Mouse (Mus musculus) urinary bladder, postnatal 14 days (tissue): ENCODE results near the gene Xrcc3.

Experiments
- DNase-seq: peaks from one replicate; pipeline ENCODE4 v3.0.0; 2021; ENCODE audit warnings: low spot score

Xrcc3 gene

DNA sequence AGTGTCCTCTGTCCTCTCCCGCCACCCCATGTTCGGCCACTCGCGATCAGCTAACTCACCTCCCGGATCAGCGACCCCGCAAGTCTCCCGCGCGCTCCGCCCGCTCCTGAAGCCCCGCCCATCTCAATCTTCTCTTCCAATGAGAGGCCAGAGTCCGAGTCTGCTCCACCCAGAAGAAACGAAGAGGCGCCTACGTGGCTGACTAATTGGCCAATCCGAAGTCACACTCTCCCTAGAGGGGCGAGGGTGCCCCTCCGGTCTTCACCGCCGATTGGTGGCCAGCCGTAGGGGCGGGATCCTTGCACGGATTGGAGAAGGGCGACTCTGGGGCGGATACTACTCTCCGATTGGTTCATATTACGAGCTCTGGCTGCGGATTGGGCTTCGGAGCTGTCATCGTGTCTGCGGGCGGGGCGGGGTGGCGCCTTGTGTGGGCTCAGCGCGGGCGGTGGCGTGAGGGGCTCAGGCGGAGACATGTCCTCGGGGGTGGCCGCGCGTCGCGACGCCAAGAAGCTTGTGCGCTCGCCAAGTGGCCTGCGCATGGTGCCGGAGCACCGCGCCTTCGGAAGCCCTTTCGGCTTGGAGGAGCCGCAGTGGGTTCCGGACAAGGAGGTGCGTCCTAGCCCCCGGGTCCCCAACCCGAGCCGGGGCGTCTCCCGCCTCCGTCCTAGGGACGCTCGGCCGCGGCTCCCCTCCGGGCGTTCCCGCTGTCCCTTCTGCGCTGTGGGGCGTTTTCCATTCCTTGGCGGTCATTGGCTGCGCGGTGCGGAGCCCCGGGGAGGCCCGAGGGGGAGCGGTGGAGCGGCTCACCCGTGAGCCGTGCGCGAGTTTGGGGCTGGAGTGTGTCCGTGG is at the start of gene Xrcc3, which contains the start of gene Zfyve21:
Gene Xrcc3 (minus strand): TSS at position 108 of the 852 bp plus-strand sequence.
Gene Zfyve21 (plus strand): TSS at position 405 of the 852 bp plus-strand sequence.
- DNase-seq = peak; percentile 97

- no peak for DNase-seq
Measured at GRCm38 (mm10) chr12:111855448-111855847, 41.8 kb upstream of the Xrcc3 start.

DNA sequence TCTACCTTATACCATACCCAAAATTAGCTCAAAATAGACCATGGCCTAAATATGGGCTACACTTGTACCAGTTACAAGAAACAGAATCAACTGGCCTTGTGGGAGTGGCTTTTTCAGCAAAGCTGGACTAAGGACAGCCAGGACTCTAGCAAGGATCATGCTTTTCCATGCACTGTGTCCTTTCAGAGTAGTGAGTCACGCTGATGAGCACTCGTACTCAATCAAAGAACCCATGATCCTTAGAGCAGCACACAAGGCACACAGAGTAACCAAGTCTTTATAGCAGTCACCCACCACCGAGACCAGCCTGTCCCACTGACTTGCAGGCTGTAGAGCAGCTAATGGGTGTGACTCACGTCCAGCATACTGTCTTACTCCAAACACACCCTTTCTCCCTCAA is 39.9 kb upstream of the Xrcc3 start:
- DNase-seq = no peak

- peak; percentile 29 for DNase-seq
Measured at GRCm38 (mm10) chr12:111853011-111853436, 39.4 kb upstream of the Xrcc3 start.

DNA sequence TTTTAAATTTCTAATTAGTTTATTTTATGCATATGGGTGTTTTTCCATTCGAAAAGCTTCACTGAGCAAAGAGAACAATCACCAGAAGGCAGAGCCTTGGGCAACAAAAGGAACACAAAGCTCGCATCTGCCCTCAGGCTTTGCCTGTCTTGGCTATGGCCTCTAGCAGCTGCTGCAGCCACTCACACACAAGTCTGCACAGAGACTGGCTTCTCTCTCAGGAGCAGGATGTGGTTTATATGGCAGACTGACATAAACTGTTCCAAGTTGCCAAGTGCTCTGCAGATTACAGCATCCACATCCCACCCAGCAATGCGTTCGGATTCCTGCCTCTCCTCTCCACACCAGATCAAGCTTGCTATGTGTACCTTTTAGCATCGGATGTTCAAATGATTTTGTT is 38.1 kb upstream of the Xrcc3 start:
- DNase-seq = no peak

GRCm38 (mm10) chr12:111851235-111851634 is 37.6 kb upstream of the Xrcc3 start:
- no peak for DNase-seq

DNA sequence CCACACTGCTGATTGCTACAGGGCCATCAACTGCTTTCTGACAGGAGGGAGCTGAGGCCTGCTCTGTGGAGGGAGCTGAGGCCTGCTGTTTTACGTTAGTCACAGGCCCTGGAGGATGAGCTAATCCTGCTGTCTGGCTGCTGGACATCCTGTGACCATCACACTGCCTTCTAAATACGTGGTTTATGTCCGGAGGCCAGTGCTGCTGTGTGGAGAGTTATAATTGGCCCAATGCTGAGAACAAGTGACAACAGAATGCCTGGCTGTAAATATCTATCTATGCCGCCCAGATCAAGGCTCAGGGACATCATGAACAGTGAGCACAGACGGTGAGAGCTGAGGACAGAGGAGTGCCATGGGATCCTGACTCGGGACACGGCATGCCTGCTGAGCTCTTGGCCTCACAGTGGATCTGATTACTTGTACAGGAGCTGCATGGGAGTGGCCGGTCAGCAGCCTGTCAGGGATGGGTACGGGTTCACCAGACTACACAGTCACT is 34.7 kb upstream of the Xrcc3 start:
- DNase-seq = no peak

GRCm38 (mm10) chr12:111846815-111847214 is 33.1 kb upstream of the Xrcc3 start:
- no peak for DNase-seq

DNA sequence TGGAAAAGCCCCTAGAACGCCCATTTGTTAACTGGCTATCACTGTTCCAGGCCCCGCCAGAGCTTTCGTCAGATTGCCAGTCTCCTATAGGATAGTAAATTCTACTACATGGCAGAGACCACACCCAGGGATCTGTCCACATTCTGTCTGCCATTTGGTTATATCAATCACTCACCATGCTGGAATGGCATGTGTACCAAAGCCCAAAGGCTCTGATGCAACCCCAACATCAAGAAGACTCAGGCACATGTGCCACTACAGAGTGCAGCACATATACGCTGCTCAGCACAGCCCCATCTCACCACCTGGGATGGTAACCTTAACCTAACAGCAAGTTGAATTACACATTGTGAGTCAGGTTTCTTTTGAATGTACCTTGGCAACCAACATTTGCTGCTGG is 32.3 kb upstream of the Xrcc3 start:
- no peak for DNase-seq

DNA sequence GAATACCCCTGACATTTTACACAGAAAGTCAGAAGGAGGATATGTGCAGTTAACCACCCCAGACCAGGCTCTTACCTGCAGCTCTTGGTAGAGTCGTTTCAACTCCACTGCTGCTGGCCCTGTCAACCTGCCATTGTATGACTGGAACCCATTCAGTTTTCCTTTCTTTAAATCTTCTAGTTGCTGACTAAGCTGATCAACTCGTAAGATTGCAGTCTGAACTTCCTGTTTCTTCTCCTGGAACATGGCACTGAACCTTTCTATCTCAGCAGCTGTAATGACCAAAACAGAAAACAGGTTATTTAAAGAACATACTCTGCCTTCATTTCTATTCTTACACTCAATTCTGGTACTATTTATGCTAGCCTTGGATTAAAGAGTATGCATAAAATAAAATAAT is 29.8 kb upstream of the Xrcc3 start:
- DNase-seq = no peak

DNA sequence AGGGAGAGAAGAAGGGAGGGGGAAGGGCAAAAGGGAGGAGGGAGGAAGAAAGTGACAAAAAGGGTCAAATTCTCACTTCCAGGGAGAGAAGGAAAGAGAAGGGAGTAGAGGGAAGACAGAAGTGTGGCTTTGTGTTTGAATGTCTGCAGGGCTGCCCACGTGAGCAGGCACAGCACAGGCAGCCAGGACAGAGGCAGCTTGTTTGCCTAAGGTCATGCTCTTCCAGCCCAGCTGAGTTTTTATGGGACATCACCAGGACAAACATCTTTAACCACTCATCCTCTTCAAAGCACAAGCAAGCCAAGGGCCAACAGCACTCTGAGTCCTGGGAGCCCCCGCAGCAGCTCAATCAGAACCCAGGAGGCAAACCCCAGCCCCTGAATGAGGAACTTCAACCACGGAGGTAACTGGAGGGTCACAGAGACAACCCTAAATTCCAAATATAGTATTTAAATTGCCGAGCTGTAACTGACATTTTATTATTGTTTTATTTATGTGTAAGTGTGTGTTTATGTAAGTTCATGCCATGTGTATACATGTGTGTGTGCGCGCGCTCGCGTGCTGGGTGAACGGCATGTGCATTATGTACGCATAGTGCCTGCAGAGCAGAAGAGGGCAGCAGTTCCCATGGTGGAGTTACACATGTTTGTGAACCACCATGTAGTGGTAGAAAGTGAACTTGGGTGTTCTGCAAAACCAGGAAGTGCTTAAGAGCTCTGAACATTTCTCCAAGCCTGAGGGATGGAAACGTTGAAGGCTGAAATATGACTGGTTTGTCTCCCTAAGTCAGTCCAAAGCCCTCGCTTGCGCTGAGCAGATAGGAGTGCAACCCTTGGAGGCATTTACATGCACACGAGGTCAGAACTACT is 29.1 kb upstream of the Xrcc3 start:
- no peak for DNase-seq

DNA sequence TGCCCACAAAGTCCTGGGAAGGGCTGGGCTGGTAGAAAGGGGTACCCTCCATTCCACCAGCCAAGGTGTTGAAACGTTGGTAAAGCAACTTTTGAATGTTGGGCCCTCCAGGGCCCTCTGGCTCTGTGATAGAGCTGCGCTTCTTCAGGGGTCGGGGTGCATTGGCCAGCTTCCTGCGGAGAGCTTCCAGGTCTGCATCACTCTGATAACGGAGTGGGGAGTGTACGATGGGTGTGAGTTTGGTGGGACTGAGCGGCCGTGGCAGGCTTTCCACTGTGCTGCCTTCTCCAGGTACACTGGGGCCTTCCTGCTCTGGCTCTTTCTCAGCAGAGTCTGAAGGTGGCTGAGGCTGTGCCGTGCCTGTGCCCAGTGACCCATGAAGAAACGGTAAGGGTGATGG is 19.8 kb upstream of the Xrcc3 start:
- DNase-seq = no peak

GRCm38 (mm10) chr12:111832643-111833042 is 19.0 kb upstream of the Xrcc3 start:
- no peak for DNase-seq

DNA sequence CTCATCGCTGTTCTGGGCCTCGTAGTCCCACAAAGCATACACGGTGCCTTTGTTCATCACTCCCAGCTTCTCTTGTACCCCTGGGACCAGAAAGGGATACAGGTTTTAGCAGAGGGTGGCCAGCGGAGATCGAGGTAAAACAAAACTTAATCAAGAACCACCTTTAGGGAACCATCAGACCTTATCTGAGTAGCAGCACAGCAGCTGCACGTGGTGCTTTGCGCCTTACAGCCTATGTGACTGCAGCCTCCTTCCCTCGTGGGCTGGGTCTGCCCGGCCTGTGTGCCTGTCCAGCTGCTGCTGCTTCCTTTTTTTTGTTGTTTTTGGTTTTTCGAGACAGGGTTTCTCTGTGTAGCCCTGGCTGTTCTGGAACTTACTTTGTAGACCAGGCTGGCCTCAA is 16.7 kb upstream of the Xrcc3 start:
- no peak for DNase-seq

DNA sequence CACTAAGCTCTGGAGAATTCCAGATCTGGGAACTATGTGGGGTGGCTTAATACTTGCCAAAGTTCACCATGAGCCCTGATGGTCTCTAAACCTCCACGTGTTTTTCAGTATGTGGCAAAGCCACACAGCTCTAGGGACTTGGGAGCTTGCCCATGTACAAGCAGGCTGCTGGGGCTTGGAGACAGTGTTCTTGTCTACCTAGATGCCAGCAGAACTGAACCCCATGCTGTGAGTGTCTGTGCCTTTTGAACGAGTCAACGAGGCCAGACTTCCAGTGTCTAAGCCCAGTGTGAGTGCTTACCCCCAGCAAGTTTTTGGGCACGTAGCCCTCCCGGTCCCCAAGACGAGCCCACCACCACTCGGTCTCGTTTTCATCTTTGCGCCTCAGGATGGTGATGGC is 16.3 kb upstream of the Xrcc3 start:
- DNase-seq = no peak

GRCm38 (mm10) chr12:111829447-111829846 is 15.8 kb upstream of the Xrcc3 start:
- DNase-seq = no peak

DNA sequence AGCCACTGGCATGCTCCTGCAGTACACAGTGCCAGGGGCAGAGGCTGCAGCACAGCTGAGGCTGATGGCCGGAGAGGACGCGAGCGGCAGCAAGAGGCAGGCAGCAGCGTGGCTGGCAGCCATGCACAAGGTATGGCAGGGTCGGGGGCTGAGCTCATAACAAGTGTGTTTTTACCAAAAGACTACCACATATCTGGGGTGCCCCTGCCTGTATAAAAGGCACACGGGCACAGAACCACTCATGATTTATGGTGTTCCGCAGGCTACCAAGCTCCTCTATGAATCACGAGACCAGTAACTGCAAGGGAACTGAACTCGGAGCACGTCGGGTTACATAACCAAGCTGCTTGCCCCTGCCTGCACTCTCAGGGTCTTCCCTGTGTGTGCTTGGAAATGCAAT is 13.9 kb upstream of the Xrcc3 start:
- DNase-seq = no peak

DNA sequence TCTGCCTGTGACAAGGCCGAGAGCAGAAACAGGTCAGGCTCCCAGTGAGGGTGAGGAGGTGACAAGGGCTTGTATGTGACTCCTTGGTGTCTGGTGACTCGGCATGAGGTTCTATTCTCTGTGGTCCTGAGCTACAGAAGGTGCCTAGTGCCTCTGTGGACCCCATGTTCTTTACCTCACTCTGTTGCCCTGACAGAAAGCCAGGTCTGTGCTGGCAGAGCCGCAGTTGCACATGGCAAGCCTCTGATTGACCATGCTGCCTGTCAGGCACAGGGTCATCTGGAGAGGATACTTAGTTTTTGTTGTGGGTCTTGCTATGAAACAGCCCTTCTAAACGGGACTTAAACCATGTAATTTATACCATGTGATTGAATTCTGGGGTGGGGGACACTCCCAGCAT is 8.3 kb upstream of the Xrcc3 start:
- no peak for DNase-seq

GRCm38 (mm10) chr12:111820708-111821107 is 7.0 kb upstream of the Xrcc3 start:
- no peak for DNase-seq

- DNase-seq = peak; percentile 51
Measured at GRCm38 (mm10) chr12:111819936-111820335, 6.3 kb upstream of the Xrcc3 start.

DNA sequence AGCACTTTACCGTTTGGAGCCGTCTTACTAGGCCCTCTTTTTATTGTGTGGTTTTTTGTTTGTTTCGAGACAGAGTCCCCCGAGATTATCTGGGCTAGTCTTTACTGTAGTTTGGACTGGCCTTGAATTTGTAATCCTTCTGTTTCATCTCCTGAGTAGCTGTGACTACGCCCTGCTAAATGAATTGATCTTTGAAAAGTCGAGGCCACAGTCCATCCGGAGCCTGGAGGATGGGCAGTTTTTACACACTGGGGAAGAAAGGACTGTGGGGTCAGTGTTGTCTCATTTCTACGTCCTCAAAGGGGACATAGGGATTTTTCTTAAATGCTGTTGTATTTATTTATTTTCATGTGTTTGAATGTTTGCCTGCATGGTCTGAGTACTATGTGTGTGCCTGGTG is 4.3 kb upstream of the Xrcc3 start:
- no peak for DNase-seq

DNA sequence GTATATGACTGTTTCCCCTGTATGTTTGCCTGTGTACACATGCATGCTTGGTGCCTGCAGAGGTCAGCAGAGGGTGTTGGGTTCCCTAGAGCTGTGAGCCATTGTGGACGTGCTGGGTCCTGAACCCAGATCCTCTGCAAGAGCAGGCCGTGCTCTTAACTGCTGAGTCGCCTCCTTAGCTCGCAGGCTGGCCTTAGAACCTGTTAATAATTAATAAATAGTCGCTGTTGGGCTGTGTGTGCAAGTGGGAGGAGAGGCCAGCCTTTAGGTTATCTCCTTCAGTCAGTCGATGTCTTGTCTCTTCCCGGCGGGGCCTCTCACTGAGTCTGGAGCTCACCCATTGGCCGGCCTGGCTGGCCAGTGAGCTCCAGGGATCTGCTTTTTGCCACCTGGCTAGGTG is 3.3 kb upstream of the Xrcc3 start:
- DNase-seq = no peak

DNA sequence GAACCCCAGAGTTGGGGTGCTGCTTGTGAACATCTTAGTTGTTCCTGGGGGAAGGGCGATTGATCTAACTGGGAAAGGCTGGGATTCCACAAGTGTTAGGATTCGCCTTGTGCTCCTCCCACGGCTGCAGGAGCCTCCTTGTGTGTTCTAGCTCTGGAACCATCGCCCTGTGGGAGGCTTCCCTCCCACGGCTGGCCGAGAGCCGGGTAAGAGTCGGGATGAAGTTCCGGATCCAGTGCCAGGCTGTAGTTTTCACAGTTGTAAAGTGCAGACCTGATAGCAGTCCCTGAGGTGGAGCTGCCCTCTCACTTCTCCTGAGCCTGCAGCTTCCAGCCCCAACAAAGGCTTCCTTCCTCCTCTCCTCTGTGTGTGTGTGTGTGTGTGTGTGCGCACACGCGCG is 2.9 kb upstream of the Xrcc3 start:
- peak; percentile 56 for DNase-seq
